Mouse (Mus musculus) heart, embryonic 16.5 days (tissue): Measurements from ENCODE around the gene Sall2. TPM values are rescaled to one million over a fixed set of nuclear protein-coding genes. Genes with fewer than 3 reads are reported as not detected.

ENCODE experiments used
- ATAC-seq: fragments of 200-750 bp; cut with Nextera tagmentation; replicated peaks from 2 replicates; pipeline ENCODE4 v1.8.0; 2017; ENCODE audit warnings: moderate number of reproducible peaks; ENCODE audit not compliant: insufficient read depth, low FRiP score; ENCODE audit errors: extremely low read depth
- H3K27ac ChIP-seq: fragments of 300-500 bp; sonication (generic); 2 replicates; pipeline ENCODE4 v1.5.1; 2014; ENCODE audit warnings: mild to moderate bottlenecking, low read length, control low read depth, moderate library complexity
- H3K27me3 ChIP-seq: fragments of 300-500 bp; sonication (generic); 2 replicates; pipeline ENCODE4 v1.6.1; 2014; ENCODE audit warnings: low read length, mixed read lengths; ENCODE audit not compliant: control insufficient read depth, insufficient read depth
- H3K36me3 ChIP-seq: fragments of 300-500 bp; sonication (generic); 2 replicates; pipeline ENCODE4 v1.6.1; 2014; ENCODE audit not compliant: control insufficient read depth, insufficient read depth
- H3K4me1 ChIP-seq: fragments of 300-500 bp; sonication (generic); 2 replicates; pipeline ENCODE4 v1.6.1; 2014; ENCODE audit warnings: low read length, mixed read lengths; ENCODE audit not compliant: control insufficient read depth, insufficient read depth
- H3K4me2 ChIP-seq: fragments of 300-500 bp; sonication (generic); 2 replicates; pipeline ENCODE4 v1.6.1; 2014; ENCODE audit warnings: low read depth, mild to moderate bottlenecking, control low read depth, low read length
- H3K4me3 ChIP-seq: fragments of 300-500 bp; sonication (generic); 2 replicates; pipeline ENCODE4 v1.5.1; 2014; ENCODE audit warnings: mild to moderate bottlenecking, control low read depth, low read length
- H3K9ac ChIP-seq: fragments of 300-500 bp; sonication (generic); 2 replicates; pipeline ENCODE4 v1.6.1; 2014; ENCODE audit warnings: low read length, control low read depth
- H3K9me3 ChIP-seq: fragments of 300-500 bp; sonication (generic); replicated peaks from 2 replicates; pipeline ENCODE4 v1.6.1; 2016; ENCODE audit warnings: low read length; ENCODE audit not compliant: control insufficient read depth
- WGBS: fragments of 180-500 bp; shearing (Covaris S2); extraction: QIAGEN DNeasy Blood & Tissue Kit; methylation state at CpG from one replicate; pipeline ENCODE4 v1.1.7; 2014; 5-methylcytosine and 5-hydroxymethylcytosine counted together
- polyA plus RNA-seq: library from polyadenylated mRNA; unstranded; fragments of >200 nt; fragmentation: Nextera tagmentation; extraction: Ambion mirVana; gene quantifications from 2 replicates; pipeline ENCODE4 v1.2.1, GENCODE M21; 2015

The Sall2 gene
- 5.1 and 5.6 TPM in 2 replicates for polyA plus RNA-seq

GRCm38 (mm10) chr14:52327910-52328812 lies at the start of gene Sall2:
TSS of gene Sall2 (minus strand) at chr14:52328762.
- H3K9ac ChIP-seq = peak within 1 kb of the TSS; percentile 21; the same call in 1 of the 2 replicates
- ATAC-seq = no peak
- H3K27me3 ChIP-seq = peaks cover 25% of the 10 kb centered on the region
- 3% methylated on average over 26 of the region's 26 CpGs for WGBS
- peak within 1 kb of the TSS; percentile 65 for H3K4me2 ChIP-seq
- peak within 1 kb of the TSS; percentile 42 for H3K4me3 ChIP-seq
- H3K36me3 ChIP-seq = no peaks in the 10 kb centered on the region
- no peak within 1 kb of the TSS for H3K27ac ChIP-seq
- 0 out of 2 replicates have a peak, but pooled peaks cover 2% of the 10 kb centered on the region for H3K4me1 ChIP-seq
- no peaks in the 10 kb centered on the region for H3K9me3 ChIP-seq

GRCm38 (mm10) chr14:52368741-52369140 lies 40.2 kb upstream of the Sall2 start:
- no peak overlapping the region for H3K4me2 ChIP-seq
- no peak overlapping the region for H3K27ac ChIP-seq
- WGBS = 79% methylated on average over 3 of the region's 3 CpGs
- no peak overlapping the region for H3K9ac ChIP-seq
- H3K36me3 ChIP-seq = no peaks in the 10 kb centered on the region
- no peak for ATAC-seq
- no peak overlapping the region for H3K4me3 ChIP-seq
- no peaks in the 10 kb centered on the region for H3K27me3 ChIP-seq
- H3K4me1 ChIP-seq = no peaks in the 10 kb centered on the region
- no peaks in the 10 kb centered on the region for H3K9me3 ChIP-seq

DNA sequence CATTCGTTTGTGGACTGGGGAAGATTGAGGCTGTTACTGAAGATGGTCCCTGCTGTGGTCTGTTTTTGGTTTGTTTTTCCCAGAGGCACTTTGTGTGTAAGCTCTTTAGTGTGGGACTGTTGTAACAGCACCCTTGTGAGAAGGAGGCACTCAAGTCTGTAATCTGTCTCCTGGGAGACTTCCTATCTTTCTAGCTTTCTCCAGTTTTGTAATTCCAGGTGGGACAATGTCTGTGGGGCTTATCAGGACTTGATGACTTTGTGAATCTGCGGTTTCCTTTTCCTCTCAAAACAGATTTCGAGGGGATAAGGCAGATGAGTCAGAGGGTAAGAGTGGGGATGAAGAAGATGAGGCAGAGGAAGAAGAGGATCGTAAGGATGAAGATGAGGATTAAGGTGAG lies 27.7 kb upstream of the Sall2 start, which contains the start of gene Olfr1513:
Olfr1513 (minus strand) TSS at position 101 of the 400 bp plus-strand sequence.
- WGBS = 65% methylated on average over 4 of the region's 4 CpGs
- no peaks in the 10 kb centered on the region for H3K27me3 ChIP-seq
- H3K4me3 ChIP-seq = no peak within 1 kb of the TSS
- H3K4me2 ChIP-seq = no peak within 1 kb of the TSS
- H3K4me1 ChIP-seq = no peaks in the 10 kb centered on the region
- H3K36me3 ChIP-seq = no peaks in the 10 kb centered on the region
- no peak for ATAC-seq
- H3K9me3 ChIP-seq = no peaks in the 10 kb centered on the region
- H3K9ac ChIP-seq = no peak within 1 kb of the TSS
- no peak within 1 kb of the TSS for H3K27ac ChIP-seq

GRCm38 (mm10) chr14:52339512-52339852 lies 10.9 kb upstream of the Sall2 start:
- Histone ChIP-seq H3K4me3 (no peak overlapping the region), H3K27ac (no peak overlapping the region), H3K9me3 (peaks cover 2% of the 10 kb centered on the region; the same call in 1 of the 2 replicates), H3K4me2 (no peak overlapping the region), H3K9ac (no peak overlapping the region), H3K4me1 (no peaks in the 10 kb centered on the region), H3K27me3 (peaks cover 4% of the 10 kb centered on the region; the same call in 1 of the 2 replicates), H3K36me3 (no peaks in the 10 kb centered on the region)
- ATAC-seq = no peak
- 68% methylated on average over 6 of the region's 6 CpGs for WGBS

DNA sequence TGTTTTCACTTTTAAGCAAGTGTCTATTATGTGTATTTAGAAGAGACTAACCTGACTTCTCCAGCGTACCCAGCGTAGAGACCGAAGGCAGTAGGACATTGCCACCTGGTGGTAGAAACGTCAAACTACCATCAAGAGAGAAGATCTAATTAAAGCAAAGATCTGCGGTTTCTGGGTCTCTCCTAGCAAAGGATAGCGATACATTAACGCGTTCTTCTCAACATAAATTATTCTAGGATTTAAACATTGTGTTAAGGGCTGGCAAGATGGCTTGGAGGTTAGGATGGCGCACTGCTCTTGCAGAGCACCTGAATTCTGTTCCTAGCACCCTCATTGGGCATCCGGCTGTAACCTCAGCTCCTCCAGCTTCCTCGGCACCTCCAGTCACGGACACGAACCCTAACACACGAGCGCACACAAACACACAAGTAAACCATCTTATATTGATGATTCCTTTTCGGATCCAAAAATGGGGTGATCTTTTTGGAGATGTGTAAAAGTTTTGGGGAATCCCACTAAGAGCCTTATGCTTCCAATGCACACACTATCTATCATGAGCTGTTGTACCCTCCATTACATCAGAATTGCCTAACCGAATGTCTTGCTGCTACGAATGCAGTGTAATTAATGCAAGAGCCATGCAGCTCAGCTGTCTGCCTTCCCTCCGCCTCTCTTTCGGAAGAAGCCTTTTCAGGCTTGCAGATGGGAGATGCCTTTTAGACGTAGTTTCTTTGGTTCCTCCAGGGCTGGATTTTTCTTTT lies 10.4 kb upstream of the Sall2 start:
- Histone ChIP-seq H3K27ac (no peak overlapping the region), H3K36me3 (no peaks in the 10 kb centered on the region), H3K4me3 (peak overlapping the region; percentile 16; the same call in 1 of the 2 replicates), H3K9ac (no peak overlapping the region), H3K9me3 (no peaks in the 10 kb centered on the region), H3K4me1 (no peaks in the 10 kb centered on the region), H3K4me2 (peak overlapping the region; percentile 35; the same call in 1 of the 2 replicates), H3K27me3 (peaks cover 4% of the 10 kb centered on the region; the same call in 1 of the 2 replicates)
- ATAC-seq = no peak
- WGBS = 28% methylated on average over 21 of the region's 21 CpGs

GRCm38 (mm10) chr14:52332171-52332570 lies 3.6 kb upstream of the Sall2 start:
- 56% methylated on average over 3 of the region's 3 CpGs for WGBS
- Histone ChIP-seq H3K4me1 (0 out of 2 replicates have a peak, but pooled peaks cover 2% of the 10 kb centered on the region), H3K9ac (no peak overlapping the region), H3K27ac (no peak overlapping the region), H3K9me3 (no peaks in the 10 kb centered on the region), H3K27me3 (peaks cover 14% of the 10 kb centered on the region), H3K4me2 (no peak overlapping the region), H3K4me3 (no peak overlapping the region), H3K36me3 (no peaks in the 10 kb centered on the region)
- ATAC-seq = no peak

DNA sequence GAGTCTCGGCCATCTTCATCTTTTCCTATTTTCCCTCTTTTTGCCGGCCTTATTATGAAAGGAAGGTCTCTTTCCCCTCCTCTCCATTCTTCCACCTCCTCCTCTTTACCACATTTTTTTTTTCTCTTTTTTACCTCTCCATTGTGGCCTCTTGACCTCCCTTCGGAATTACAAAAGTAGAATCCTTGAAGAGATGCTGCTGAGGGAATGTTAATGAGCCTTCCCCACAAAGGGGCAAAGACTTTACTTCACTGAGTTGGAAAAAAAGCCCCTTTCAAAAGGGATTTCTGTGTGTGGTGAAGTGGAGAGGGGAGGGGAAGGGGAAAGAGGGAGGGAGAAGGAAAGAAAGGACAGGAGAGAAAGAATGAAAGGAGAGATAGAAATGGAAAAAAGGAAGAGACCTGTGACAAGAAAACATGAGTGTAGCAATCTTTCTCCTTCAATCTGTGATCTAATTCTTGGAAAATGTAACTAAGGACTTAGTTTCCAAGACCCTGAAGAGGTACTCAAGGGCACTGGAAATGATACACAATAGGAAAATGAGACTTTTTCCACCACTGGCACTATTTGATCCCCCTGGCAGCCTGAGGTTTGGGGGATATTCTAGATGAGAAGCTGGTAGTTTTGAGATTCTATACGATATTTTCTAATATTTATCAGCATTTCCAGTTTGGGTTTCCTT lies 2.6 kb upstream of the Sall2 start:
- H3K4me2 ChIP-seq = no peak overlapping the region
- no peak overlapping the region for H3K27ac ChIP-seq
- peaks cover 23% of the 10 kb centered on the region for H3K27me3 ChIP-seq
- no peak overlapping the region for H3K9ac ChIP-seq
- ATAC-seq = no peak
- 31% methylated on average over 4 of the region's 4 CpGs for WGBS
- H3K4me1 ChIP-seq = 0 out of 2 replicates have a peak, but pooled peaks cover 2% of the 10 kb centered on the region
- H3K4me3 ChIP-seq = no peak overlapping the region
- no peaks in the 10 kb centered on the region for H3K36me3 ChIP-seq
- no peaks in the 10 kb centered on the region for H3K9me3 ChIP-seq

DNA sequence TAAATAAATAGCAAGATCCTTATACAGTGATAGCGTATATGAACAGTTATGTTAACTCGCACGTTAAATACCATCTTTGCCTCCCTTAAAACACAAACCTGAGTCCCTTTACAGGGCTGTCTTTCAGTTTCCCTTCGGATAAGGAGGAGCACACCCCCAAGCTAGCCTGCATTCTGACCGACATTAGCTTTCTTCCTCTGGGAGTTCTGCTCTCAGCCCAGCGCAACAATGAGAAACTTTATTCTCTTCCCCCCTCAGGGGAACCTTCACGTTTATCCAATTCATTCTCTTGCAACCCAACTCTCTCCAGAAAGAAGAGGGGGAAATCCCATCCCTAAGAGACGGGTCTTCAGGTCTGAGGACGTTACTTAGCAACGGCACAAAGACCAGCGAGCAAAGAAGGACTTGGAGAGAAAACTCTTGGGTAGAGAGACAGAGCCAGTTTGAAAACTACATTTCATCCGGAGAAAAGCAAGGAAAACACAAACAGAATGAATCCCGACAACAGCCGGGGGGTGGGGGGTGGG lies 1.1 kb downstream of the Sall2 start:
- no peak for ATAC-seq
- no peaks in the 10 kb centered on the region for H3K36me3 ChIP-seq
- no peaks in the 10 kb centered on the region for H3K9me3 ChIP-seq
- H3K4me3 ChIP-seq = peak overlapping the region; percentile 42
- peak overlapping the region; percentile 65 for H3K4me2 ChIP-seq
- WGBS = 4% methylated on average over 14 of the region's 14 CpGs
- peaks cover 25% of the 10 kb centered on the region for H3K27me3 ChIP-seq
- 0 out of 2 replicates have a peak, but pooled peaks cover 2% of the 10 kb centered on the region for H3K4me1 ChIP-seq
- H3K9ac ChIP-seq = peak overlapping the region; percentile 21; the same call in 1 of the 2 replicates
- no peak overlapping the region for H3K27ac ChIP-seq
